Mouse (Mus musculus): ENCODE results near the gene Mars. TPM values are rescaled to one million over a fixed set of nuclear protein-coding genes. Genes with fewer than 3 reads are reported as not detected.

Mars gene
- polyA plus RNA-seq, 1 experiment = 32.4 TPM

DNA sequence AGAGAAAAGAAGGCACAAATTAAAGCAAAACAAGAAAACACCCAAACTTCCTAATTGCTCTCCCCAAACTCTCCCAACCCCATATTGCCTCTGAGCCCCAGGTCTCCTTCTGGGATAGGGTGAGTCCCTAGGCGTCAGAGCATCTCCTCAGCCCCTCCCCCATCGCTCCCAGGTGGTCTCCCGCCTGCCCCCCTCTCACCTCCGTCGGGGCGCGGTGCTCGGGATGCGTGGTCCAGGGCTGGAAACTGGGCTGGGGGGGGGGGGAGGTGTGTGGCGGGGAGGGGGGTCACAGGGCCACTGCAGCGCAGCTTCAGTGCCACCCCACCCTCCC is 29.7 kb upstream of the Mars start:
- TF ChIP-seq CTCF (IDR thresholded peaks at IDR 0.05; ENCODE audit: control insufficient read depth, insufficient read depth, insufficient replicate concordance, low read depth, low read length) (no peak), POLR2A (IDR thresholded peaks at IDR 0.05; ENCODE audit: control insufficient read depth, low read depth, low read length) (no peak)
- no peak overlapping the region for H3K4me3 ChIP-seq (ENCODE audit: control insufficient read depth, low read depth, low read length)

GRCm38 (mm10) chr10:127340577-127341359 is 29.2 kb upstream of the Mars start:
- Histone ChIP-seq H3K27me3 (ENCODE audit: control insufficient read depth, insufficient read depth, low read length) (no peaks in the 10 kb centered on the region), H3K36me3 (ENCODE audit: control insufficient read depth, insufficient read depth, low read length) (no peaks in the 10 kb centered on the region), H3K27ac (ENCODE audit: control insufficient read depth, insufficient read depth, low read depth, low read length) (no peak overlapping the region), H3K4me1 (ENCODE audit: control insufficient read depth, insufficient read depth, low read length) (peaks cover 19% of the 10 kb centered on the region), H3K4me3 (ENCODE audit: control insufficient read depth, low read depth, low read length) (peak overlapping the region; percentile 20)
- TF ChIP-seq CTCF (IDR thresholded peaks at IDR 0.05; ENCODE audit: control insufficient read depth, insufficient read depth, insufficient replicate concordance, low read depth, low read length) (no peak), POLR2A (IDR thresholded peaks at IDR 0.05; ENCODE audit: control insufficient read depth, low read depth, low read length) (no peak)

More for the DNA sequence above, 29.7 kb upstream of the Mars start:
- Histone ChIP-seq H3K4me1 (ENCODE audit: control insufficient read depth, insufficient read depth, low read length) (peaks cover 19% of the 10 kb centered on the region), H3K36me3 (ENCODE audit: control insufficient read depth, insufficient read depth, low read length) (no peaks in the 10 kb centered on the region), H3K27ac (ENCODE audit: control insufficient read depth, insufficient read depth, low read depth, low read length) (no peak overlapping the region), H3K27me3 (ENCODE audit: control insufficient read depth, insufficient read depth, low read length) (no peaks in the 10 kb centered on the region)

- Histone ChIP-seq H3K4me3 (ENCODE audit: control insufficient read depth, low read depth, low read length) (peak overlapping the region; percentile 50), H3K27ac (ENCODE audit: control insufficient read depth, insufficient read depth, low read depth, low read length) (peak overlapping the region; percentile 52; the same call in 1 of the 2 replicates), H3K27me3 (ENCODE audit: control insufficient read depth, insufficient read depth, low read length) (no peaks in the 10 kb centered on the region), H3K4me1 (ENCODE audit: control insufficient read depth, insufficient read depth, low read length) (peaks cover 19% of the 10 kb centered on the region), H3K36me3 (ENCODE audit: control insufficient read depth, insufficient read depth, low read length) (no peaks in the 10 kb centered on the region)
- no peak for TF ChIP-seq CTCF (IDR thresholded peaks at IDR 0.05; ENCODE audit: control insufficient read depth, insufficient read depth, insufficient replicate concordance, low read depth, low read length)
- no peak for TF ChIP-seq POLR2A (IDR thresholded peaks at IDR 0.05; ENCODE audit: control insufficient read depth, low read depth, low read length)
Observed at GRCm38 (mm10) chr10:127339683-127340576, 28.3 kb upstream of the Mars start.

DNA sequence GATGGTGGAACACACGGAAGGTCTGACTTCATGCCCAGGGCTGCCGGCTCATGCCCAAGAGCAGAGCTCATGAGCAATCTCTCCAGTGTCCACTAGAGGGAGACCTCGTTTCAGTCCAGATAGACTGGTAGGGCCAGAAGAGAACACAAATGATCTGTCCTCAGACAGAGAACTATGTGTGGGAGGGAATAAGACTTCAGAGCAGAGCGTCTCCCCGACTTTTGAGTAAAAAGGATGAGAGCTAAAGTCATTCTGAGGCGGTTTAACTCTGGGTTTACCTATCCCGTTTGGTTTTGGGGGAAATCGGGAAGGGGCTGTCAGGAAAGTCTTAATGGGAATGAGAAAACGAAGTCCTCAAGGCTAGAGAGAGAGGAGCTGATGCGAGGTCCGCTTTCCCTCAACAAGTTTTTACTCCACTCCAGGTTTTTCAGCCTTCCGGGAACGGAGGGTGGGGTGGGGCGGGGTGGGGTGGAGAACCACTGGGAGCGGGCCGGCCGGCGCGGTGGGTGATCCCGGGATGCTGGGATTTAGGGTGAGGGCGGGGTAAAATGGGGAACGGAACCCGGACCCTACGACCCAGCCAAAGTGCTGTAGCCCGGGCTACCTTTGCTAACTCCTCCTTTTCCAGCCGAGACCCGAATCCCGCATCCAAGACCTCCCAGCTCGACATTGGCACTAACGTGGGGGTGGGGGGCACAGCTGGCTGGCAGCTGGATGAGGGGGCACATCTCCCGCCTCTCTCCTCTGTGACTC is 27.5 kb upstream of the Mars start:
- H3K27ac ChIP-seq (ENCODE audit: control insufficient read depth, insufficient read depth, low read depth, low read length) = peak overlapping the region; percentile 52; the same call in 1 of the 2 replicates
- H3K27me3 ChIP-seq (ENCODE audit: control insufficient read depth, insufficient read depth, low read length) = no peaks in the 10 kb centered on the region
- H3K4me1 ChIP-seq (ENCODE audit: control insufficient read depth, insufficient read depth, low read length) = peaks cover 19% of the 10 kb centered on the region
- TF ChIP-seq POLR2A (IDR thresholded peaks at IDR 0.05; ENCODE audit: control insufficient read depth, low read depth, low read length) (no peak), CTCF (IDR thresholded peaks at IDR 0.05; ENCODE audit: control insufficient read depth, insufficient read depth, insufficient replicate concordance, low read depth, low read length) (peak; percentile 83; the same call in 1 of the 2 replicates)
- no peaks in the 10 kb centered on the region for H3K36me3 ChIP-seq (ENCODE audit: control insufficient read depth, insufficient read depth, low read length)
- peak overlapping the region; percentile 50 for H3K4me3 ChIP-seq (ENCODE audit: control insufficient read depth, low read depth, low read length)

DNA sequence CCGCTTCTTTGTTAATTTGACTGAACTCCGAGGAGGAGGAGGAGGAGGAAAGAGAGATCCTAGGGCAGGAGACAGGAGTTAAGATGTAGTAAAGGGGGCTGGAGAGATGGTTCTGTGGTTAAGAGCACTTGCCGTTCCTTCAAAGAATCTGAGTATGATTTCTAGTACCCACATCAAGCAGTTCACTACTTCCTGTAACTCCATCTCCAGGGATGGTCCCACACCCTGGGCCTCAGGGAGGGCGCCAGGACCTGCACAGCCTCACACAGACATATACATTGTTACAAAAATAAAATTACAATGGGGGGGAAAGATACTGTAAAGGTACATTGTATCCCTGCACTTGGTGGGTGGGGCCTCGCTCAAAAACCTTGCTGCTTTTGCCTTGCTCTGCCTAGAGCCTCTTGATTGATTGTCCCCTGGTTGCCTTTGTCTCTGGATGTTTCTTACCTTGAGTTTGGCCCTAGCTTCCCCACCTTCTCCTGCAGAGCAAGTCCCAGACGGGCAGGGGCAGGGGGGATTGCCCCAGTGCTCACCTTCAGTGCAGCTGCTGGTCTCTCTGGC is 26.0 kb upstream of the Mars start:
- Histone ChIP-seq H3K4me1 (ENCODE audit: control insufficient read depth, insufficient read depth, low read length) (peaks cover 19% of the 10 kb centered on the region), H3K27ac (ENCODE audit: control insufficient read depth, insufficient read depth, low read depth, low read length) (no peak overlapping the region), H3K27me3 (ENCODE audit: control insufficient read depth, insufficient read depth, low read length) (no peaks in the 10 kb centered on the region), H3K36me3 (ENCODE audit: control insufficient read depth, insufficient read depth, low read length) (no peaks in the 10 kb centered on the region), H3K4me3 (ENCODE audit: control insufficient read depth, low read depth, low read length) (no peak overlapping the region)
- TF ChIP-seq POLR2A (IDR thresholded peaks at IDR 0.05; ENCODE audit: control insufficient read depth, low read depth, low read length) = no peak

- Histone ChIP-seq H3K4me1 (ENCODE audit: control insufficient read depth, insufficient read depth, low read length) (peaks cover 13% of the 10 kb centered on the region), H3K27me3 (ENCODE audit: control insufficient read depth, insufficient read depth, low read length) (no peaks in the 10 kb centered on the region), H3K27ac (ENCODE audit: control insufficient read depth, insufficient read depth, low read depth, low read length) (no peak overlapping the region), H3K36me3 (ENCODE audit: control insufficient read depth, insufficient read depth, low read length) (no peaks in the 10 kb centered on the region), H3K4me3 (ENCODE audit: control insufficient read depth, low read depth, low read length) (no peak overlapping the region)
- TF ChIP-seq POLR2A (IDR thresholded peaks at IDR 0.05; ENCODE audit: control insufficient read depth, low read depth, low read length) (no peak), CTCF (IDR thresholded peaks at IDR 0.05; ENCODE audit: control insufficient read depth, insufficient read depth, insufficient replicate concordance, low read depth, low read length) (no peak)
Observed at GRCm38 (mm10) chr10:127336952-127337351, 25.4 kb upstream of the Mars start.

All from testis, adult 2 months (tissue).